Mouse (Mus musculus) kidney, embryonic 14.5 days (tissue): Measurements from ENCODE around the gene Gnl3. TPM values are rescaled to one million over a fixed set of nuclear protein-coding genes. Genes with fewer than 3 reads are reported as not detected.

ENCODE experiments used
- ATAC-seq: fragments of 200-750 bp; cut with Nextera tagmentation; 2 replicates; pipeline ENCODE4 v1.8.0; 2017; ENCODE audit warnings: moderate number of reproducible peaks, mild to moderate bottlenecking, moderate TSS enrichment, moderate library complexity; ENCODE audit not compliant: low FRiP score, low TSS enrichment
- H3K27ac ChIP-seq: fragments of 300-500 bp; sonication (generic); 2 replicates; pipeline ENCODE4 v1.5.1; 2014; ENCODE audit warnings: low read depth, mild to moderate bottlenecking, low read length, moderate library complexity, mixed read lengths
- H3K27me3 ChIP-seq: fragments of 300-500 bp; sonication (generic); 2 replicates; pipeline ENCODE4 v1.6.1; 2014; ENCODE audit warnings: mild to moderate bottlenecking, low read length; ENCODE audit not compliant: control insufficient read depth, insufficient read depth
- H3K36me3 ChIP-seq: fragments of 300-500 bp; sonication (generic); 2 replicates; pipeline ENCODE4 v1.6.1; 2014; ENCODE audit warnings: low read length, mixed read lengths; ENCODE audit not compliant: control insufficient read depth, insufficient read depth
- H3K4me1 ChIP-seq: fragments of 300-500 bp; sonication (generic); 2 replicates; pipeline ENCODE4 v1.6.1; 2014; ENCODE audit warnings: low read length, mixed read lengths; ENCODE audit not compliant: control insufficient read depth, insufficient read depth
- H3K4me2 ChIP-seq: fragments of 300-500 bp; sonication (generic); replicated peaks from 2 replicates; pipeline ENCODE4 v1.6.1; 2014; ENCODE audit warnings: low read depth, mild to moderate bottlenecking, low read length
- H3K4me3 ChIP-seq: fragments of 300-500 bp; sonication (generic); 2 replicates; pipeline ENCODE4 v1.5.1; 2014; ENCODE audit warnings: mild to moderate bottlenecking, low read length
- H3K9ac ChIP-seq: fragments of 300-500 bp; sonication (generic); 2 replicates; pipeline ENCODE4 v1.6.1; 2014; ENCODE audit warnings: low read depth, mild to moderate bottlenecking, low read length, moderate library complexity
- H3K9me3 ChIP-seq: fragments of 300-500 bp; sonication (generic); 2 replicates; pipeline ENCODE4 v1.6.1; 2016; ENCODE audit warnings: low read length; ENCODE audit not compliant: control insufficient read depth
- WGBS: fragments of 180-500 bp; shearing (Covaris S2); extraction: QIAGEN DNeasy Blood & Tissue Kit; methylation state at CpG from one replicate; pipeline ENCODE4 v1.1.7; 2014; 5-methylcytosine and 5-hydroxymethylcytosine counted together
- polyA plus RNA-seq: library from polyadenylated mRNA; unstranded; fragments of >200 nt; fragmentation: Nextera tagmentation; extraction: Ambion mirVana; gene quantifications from 2 replicates; pipeline ENCODE4 v1.2.1, GENCODE M21; 2014

The Gnl3 gene
- polyA plus RNA-seq, result 146 and 166 TPM in 2 replicates

- Histone ChIP-seq H3K9me3 (no peaks in the 10 kb centered on the region), H3K4me2 (peak within 1 kb of the TSS; percentile 65), H3K36me3 (peaks cover 53% of the 10 kb centered on the region), H3K4me3 (peak within 1 kb of the TSS; percentile 84), H3K4me1 (0 out of 2 replicates have a peak, but pooled peaks cover 3% of the 10 kb centered on the region), H3K9ac (peak within 1 kb of the TSS; percentile 93), H3K27me3 (no peaks in the 10 kb centered on the region), H3K27ac (peak within 1 kb of the TSS; percentile 92)
- 0% methylated on average over 42 of the region's 53 CpGs for WGBS
- peak; percentile 95 for ATAC-seq
These were observed at the start of gene Gnl3, which contains the start of gene Pbrm1 for GRCm38 (mm10) chr14:31018860-31019291. Gene Gnl3, minus strand, starts transcription at chr14:31019152. Gene Pbrm1, plus strand, starts transcription at chr14:31019138.

GRCm38 (mm10) chr14:31062277-31062676 lies 43.3 kb upstream of the Gnl3 start:
- Histone ChIP-seq H3K9ac (no peak overlapping the region), H3K36me3 (peaks cover 74% of the 10 kb centered on the region), H3K9me3 (no peaks in the 10 kb centered on the region), H3K4me2 (no peak overlapping the region), H3K27me3 (no peaks in the 10 kb centered on the region), H3K4me1 (no peaks in the 10 kb centered on the region), H3K4me3 (no peak overlapping the region), H3K27ac (no peak overlapping the region)
- 64% methylated on average over 1 of the region's 1 CpGs for WGBS
- ATAC-seq, result no peak

GRCm38 (mm10) chr14:31045817-31046216 lies 26.9 kb upstream of the Gnl3 start:
- H3K4me1 ChIP-seq, result no peaks in the 10 kb centered on the region
- ATAC-seq, result no peak
- no peak overlapping the region for H3K27ac ChIP-seq
- peaks cover 81% of the 10 kb centered on the region for H3K36me3 ChIP-seq
- H3K9me3 ChIP-seq, result no peaks in the 10 kb centered on the region
- no peak overlapping the region for H3K4me3 ChIP-seq
- no peak overlapping the region for H3K4me2 ChIP-seq
- no peak overlapping the region for H3K9ac ChIP-seq
- WGBS, result 91% methylated on average over 1 of the region's 1 CpGs
- H3K27me3 ChIP-seq, result no peaks in the 10 kb centered on the region

- no peaks in the 10 kb centered on the region for H3K9me3 ChIP-seq
- H3K27ac ChIP-seq, result no peak overlapping the region
- H3K4me1 ChIP-seq, result no peaks in the 10 kb centered on the region
- peaks cover 78% of the 10 kb centered on the region for H3K36me3 ChIP-seq
- H3K9ac ChIP-seq, result no peak overlapping the region
- ATAC-seq, result no peak
- no peak overlapping the region for H3K4me2 ChIP-seq
- WGBS, result 94% methylated on average over 5 of the region's 5 CpGs
- H3K4me3 ChIP-seq, result no peak overlapping the region
- no peaks in the 10 kb centered on the region for H3K27me3 ChIP-seq
These were observed 26.3 kb upstream of the Gnl3 start for GRCm38 (mm10) chr14:31045296-31045695.

GRCm38 (mm10) chr14:31025785-31026184 lies 6.8 kb upstream of the Gnl3 start:
- WGBS, result 86% methylated on average over 3 of the region's 3 CpGs

GRCm38 (mm10) chr14:31022579-31022978 lies 3.6 kb upstream of the Gnl3 start:
- H3K9me3 ChIP-seq, result no peaks in the 10 kb centered on the region
- peaks cover 51% of the 10 kb centered on the region for H3K36me3 ChIP-seq
- H3K9ac ChIP-seq, result no peak overlapping the region; the same call in 1 of the 2 replicates
- no peak overlapping the region for H3K4me2 ChIP-seq
- H3K27me3 ChIP-seq, result no peaks in the 10 kb centered on the region
- WGBS, result 31% methylated on average over 1 of the region's 1 CpGs
- no peak overlapping the region for H3K4me3 ChIP-seq
- H3K4me1 ChIP-seq, result 0 out of 2 replicates have a peak, but pooled peaks cover 3% of the 10 kb centered on the region
- H3K27ac ChIP-seq, result no peak overlapping the region
- no peak for ATAC-seq

More at GRCm38 (mm10) chr14:31025785-31026184, 6.8 kb upstream of the Gnl3 start:
- Histone ChIP-seq H3K4me3 (no peak overlapping the region), H3K9ac (no peak overlapping the region), H3K36me3 (peaks cover 78% of the 10 kb centered on the region), H3K4me2 (no peak overlapping the region), H3K4me1 (no peaks in the 10 kb centered on the region), H3K27ac (no peak overlapping the region), H3K9me3 (no peaks in the 10 kb centered on the region), H3K27me3 (no peaks in the 10 kb centered on the region)
- no peak for ATAC-seq

- H3K4me1 ChIP-seq, result 0 out of 2 replicates have a peak, but pooled peaks cover 3% of the 10 kb centered on the region
- no peaks in the 10 kb centered on the region for H3K27me3 ChIP-seq
- H3K36me3 ChIP-seq, result peaks cover 51% of the 10 kb centered on the region
- peak overlapping the region; percentile 92 for H3K27ac ChIP-seq
- H3K9ac ChIP-seq, result peak overlapping the region; percentile 93
- WGBS, result 7% methylated on average over 27 of the region's 56 CpGs
- no peaks in the 10 kb centered on the region for H3K9me3 ChIP-seq
- peak; percentile 95 for ATAC-seq
- peak overlapping the region; percentile 84 for H3K4me3 ChIP-seq
- H3K4me2 ChIP-seq, result peak overlapping the region; percentile 56
These were observed 616 bp upstream of the Gnl3 start for GRCm38 (mm10) chr14:31019331-31020205.

- 0% methylated on average over 2 of the region's 2 CpGs for WGBS
These were observed 1.1 kb downstream of the Gnl3 start for GRCm38 (mm10) chr14:31017854-31018253.

GRCm38 (mm10) chr14:31016063-31016462 lies 2.9 kb downstream of the Gnl3 start:
- Histone ChIP-seq H3K27ac (no peak overlapping the region), H3K4me1 (0 out of 2 replicates have a peak, but pooled peaks cover 3% of the 10 kb centered on the region), H3K36me3 (peaks cover 65% of the 10 kb centered on the region), H3K4me2 (no peak overlapping the region), H3K27me3 (no peaks in the 10 kb centered on the region), H3K9me3 (no peaks in the 10 kb centered on the region), H3K9ac (no peak overlapping the region), H3K4me3 (no peak overlapping the region)
- ATAC-seq, result no peak
- WGBS, result 87% methylated on average over 1 of the region's 1 CpGs

More at GRCm38 (mm10) chr14:31017854-31018253, 1.1 kb downstream of the Gnl3 start:
- Histone ChIP-seq H3K27ac (no peak overlapping the region), H3K4me1 (0 out of 2 replicates have a peak, but pooled peaks cover 3% of the 10 kb centered on the region), H3K4me3 (peak overlapping the region; percentile 84), H3K27me3 (no peaks in the 10 kb centered on the region), H3K9me3 (no peaks in the 10 kb centered on the region), H3K9ac (peak overlapping the region; percentile 93), H3K4me2 (peak overlapping the region; percentile 65), H3K36me3 (peaks cover 55% of the 10 kb centered on the region)
- no peak for ATAC-seq
